Mouse (Mus musculus) heart, embryonic 10.5 days (tissue): ENCODE data around the gene Ldb1. TPM values are rescaled to one million over a fixed set of nuclear protein-coding genes. Genes with fewer than 3 reads are reported as not detected.

Experiments
- DNase-seq: peaks from one replicate; pipeline ENCODE4 v3.0.0-alpha.2; 2017; ENCODE audit warnings: low spot score
- H3K27ac ChIP-seq: fragments of 300-500 bp; sonication (generic); 2 replicates; pipeline ENCODE4 v1.5.1; 2016; ENCODE audit warnings: mild to moderate bottlenecking
- H3K27me3 ChIP-seq: fragments of 300-500 bp; sonication (generic); 2 replicates; pipeline ENCODE4 v1.6.1; 2016; ENCODE audit warnings: mild to moderate bottlenecking; ENCODE audit not compliant: poor library complexity, insufficient read depth, severe bottlenecking
- H3K36me3 ChIP-seq: fragments of 300-500 bp; sonication (generic); 2 replicates; pipeline ENCODE4 v1.6.1; 2016; ENCODE audit warnings: mild to moderate bottlenecking, moderate library complexity
- H3K4me1 ChIP-seq: fragments of 300-500 bp; sonication (generic); 2 replicates; pipeline ENCODE4 v1.6.1; 2016; ENCODE audit warnings: mild to moderate bottlenecking
- H3K4me3 ChIP-seq: fragments of 300-500 bp; sonication (generic); 2 replicates; pipeline ENCODE4 v1.5.1; 2016; ENCODE audit warnings: mild to moderate bottlenecking, moderate library complexity
- H3K9me3 ChIP-seq: fragments of 300-500 bp; sonication (generic); 2 replicates; pipeline ENCODE4 v1.6.1; 2016; ENCODE audit warnings: mild to moderate bottlenecking, moderate library complexity
- WGBS: fragments of 180-500 bp; shearing (Covaris S2); methylation state at CpG from one replicate; pipeline ENCODE4 v1.1.7; 2016; 5-methylcytosine and 5-hydroxymethylcytosine counted together
- polyA plus RNA-seq: library from polyadenylated mRNA; unstranded; fragments of >200 nt; fragmentation: Nextera tagmentation; extraction: Ambion mirVana; gene quantifications from 2 replicates; pipeline ENCODE4 v1.2.1, GENCODE M21; 2016

The Ldb1 gene
- polyA plus RNA-seq, 1 experiment from 2014 or later = 79.7 TPM

DNA sequence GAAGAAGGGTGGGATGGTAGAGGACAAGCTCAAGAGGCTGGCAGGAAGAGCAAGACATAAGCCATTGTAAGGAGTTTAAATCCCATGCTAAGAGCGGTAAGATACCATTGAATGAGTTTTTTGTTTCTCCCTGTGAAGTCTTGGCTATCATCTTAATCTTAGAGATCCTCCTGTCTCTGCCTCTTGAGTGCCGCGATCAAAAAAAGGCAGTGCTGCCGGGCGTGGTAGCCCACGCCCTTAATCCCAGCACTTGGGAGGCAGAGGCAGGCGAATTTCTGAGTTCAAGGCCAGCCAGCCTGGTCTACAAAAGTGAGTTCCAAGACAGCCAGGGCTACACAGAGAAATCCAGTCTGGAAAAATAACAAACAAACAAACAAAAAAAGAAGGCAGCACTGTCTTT, 13.5 kb upstream of the Ldb1 start:
- WGBS = 92% methylated on average over 7 of the region's 7 CpGs
- peak overlapping the region; percentile 88; the same call in 1 of the 2 replicates for H3K4me3 ChIP-seq
- no peaks in the 10 kb centered on the region for H3K27me3 ChIP-seq
- DNase-seq = no peak
- peaks cover 26% of the 10 kb centered on the region for H3K36me3 ChIP-seq
- no peaks in the 10 kb centered on the region for H3K9me3 ChIP-seq
- H3K4me1 ChIP-seq = peaks cover 23% of the 10 kb centered on the region
- no peak overlapping the region for H3K27ac ChIP-seq

GRCm38 (mm10) chr19:46056947-46057607, 12.1 kb upstream of the Ldb1 start:
- 0% methylated on average over 42 of the region's 42 CpGs for WGBS
- Histone ChIP-seq H3K4me1 (peaks cover 23% of the 10 kb centered on the region), H3K27me3 (no peaks in the 10 kb centered on the region), H3K36me3 (peaks cover 12% of the 10 kb centered on the region), H3K4me3 (peak overlapping the region; percentile 88), H3K9me3 (no peaks in the 10 kb centered on the region), H3K27ac (peak overlapping the region; percentile 96)
- DNase-seq = peak; percentile 95

- peak overlapping the region; percentile 88 for H3K4me3 ChIP-seq
- no peaks in the 10 kb centered on the region for H3K9me3 ChIP-seq
- H3K4me1 ChIP-seq = peaks cover 23% of the 10 kb centered on the region
- peak; percentile 98 for DNase-seq
- H3K27me3 ChIP-seq = no peaks in the 10 kb centered on the region
- H3K27ac ChIP-seq = peak overlapping the region; percentile 96
- WGBS = under 1% methylated on average over 52 of the region's 52 CpGs
- H3K36me3 ChIP-seq = peaks cover 6% of the 10 kb centered on the region
These were observed 11.5 kb upstream of the Ldb1 start for GRCm38 (mm10) chr19:46056388-46056946.

GRCm38 (mm10) chr19:46055752-46056387, 10.9 kb upstream of the Ldb1 start:
- no peaks in the 10 kb centered on the region for H3K9me3 ChIP-seq
- peaks cover 23% of the 10 kb centered on the region for H3K4me1 ChIP-seq
- 0 out of 2 replicates have a peak, but pooled peaks cover under 1% of the 10 kb centered on the region for H3K36me3 ChIP-seq
- H3K27ac ChIP-seq = peak overlapping the region; percentile 96
- H3K4me3 ChIP-seq = peak overlapping the region; percentile 88
- H3K27me3 ChIP-seq = no peaks in the 10 kb centered on the region
- DNase-seq = peak; percentile 87
- WGBS = 2% methylated on average over 11 of the region's 11 CpGs

- no peak overlapping the region for H3K4me3 ChIP-seq
These were observed 5.4 kb upstream of the Ldb1 start for GRCm38 (mm10) chr19:46050462-46050861.

GRCm38 (mm10) chr19:46049129-46049528, 4.1 kb upstream of the Ldb1 start:
- DNase-seq = no peak
- H3K4me1 ChIP-seq = peaks cover 25% of the 10 kb centered on the region
- H3K27me3 ChIP-seq = no peaks in the 10 kb centered on the region
- no peaks in the 10 kb centered on the region for H3K9me3 ChIP-seq
- H3K27ac ChIP-seq = no peak overlapping the region
- no peak overlapping the region for H3K4me3 ChIP-seq
- H3K36me3 ChIP-seq = no peaks in the 10 kb centered on the region
- WGBS = 69% methylated on average over 4 of the region's 4 CpGs

More at GRCm38 (mm10) chr19:46050462-46050861, 5.4 kb upstream of the Ldb1 start:
- Histone ChIP-seq H3K27ac (no peak overlapping the region), H3K4me1 (peaks cover 21% of the 10 kb centered on the region), H3K36me3 (no peaks in the 10 kb centered on the region), H3K27me3 (no peaks in the 10 kb centered on the region), H3K9me3 (no peaks in the 10 kb centered on the region)
- WGBS = 65% methylated on average over 2 of the region's 2 CpGs
- no peak for DNase-seq

DNA sequence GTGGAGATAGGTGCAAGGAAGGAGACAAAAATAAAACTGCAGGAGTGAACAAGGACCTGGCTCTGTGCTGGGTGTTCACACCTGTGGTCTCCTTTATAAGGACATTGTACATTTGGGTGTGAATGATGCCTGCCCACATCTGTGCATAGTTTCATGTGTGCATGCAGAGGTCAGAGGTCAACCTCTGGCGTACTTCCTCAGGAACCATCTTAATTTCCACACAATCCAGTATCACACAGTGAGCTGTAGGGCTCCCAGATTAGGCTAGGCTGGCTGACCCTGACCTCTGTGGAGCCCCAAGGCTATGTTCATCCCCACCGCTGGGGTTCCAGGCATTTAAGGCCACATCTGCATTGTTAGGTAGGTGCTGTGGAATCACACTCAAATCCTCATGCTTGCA, 2.4 kb upstream of the Ldb1 start:
- H3K27ac ChIP-seq = no peak overlapping the region
- no peaks in the 10 kb centered on the region for H3K9me3 ChIP-seq
- no peak overlapping the region for H3K4me3 ChIP-seq
- H3K27me3 ChIP-seq = no peaks in the 10 kb centered on the region
- peaks cover 42% of the 10 kb centered on the region for H3K4me1 ChIP-seq
- no peak for DNase-seq
- 61% methylated on average over 2 of the region's 2 CpGs for WGBS
- H3K36me3 ChIP-seq = no peaks in the 10 kb centered on the region

- Histone ChIP-seq H3K27me3 (no peaks in the 10 kb centered on the region), H3K27ac (peak overlapping the region; percentile 98), H3K9me3 (no peaks in the 10 kb centered on the region), H3K36me3 (no peaks in the 10 kb centered on the region), H3K4me1 (peaks cover 50% of the 10 kb centered on the region), H3K4me3 (peak overlapping the region; percentile 93; the same call in 1 of the 2 replicates)
- 2% methylated on average over 10 of the region's 10 CpGs for WGBS
- no peak for DNase-seq
These were observed 1.6 kb upstream of the Ldb1 start for GRCm38 (mm10) chr19:46046621-46047025.

- 0% methylated on average over 7 of the region's 7 CpGs for whole genome bisulfite sequencing
- no peaks in the 10 kb centered on the region for H3K27me3 ChIP-seq
These were observed 790 bp upstream of the Ldb1 start for GRCm38 (mm10) chr19:46045696-46046311.

DNA sequence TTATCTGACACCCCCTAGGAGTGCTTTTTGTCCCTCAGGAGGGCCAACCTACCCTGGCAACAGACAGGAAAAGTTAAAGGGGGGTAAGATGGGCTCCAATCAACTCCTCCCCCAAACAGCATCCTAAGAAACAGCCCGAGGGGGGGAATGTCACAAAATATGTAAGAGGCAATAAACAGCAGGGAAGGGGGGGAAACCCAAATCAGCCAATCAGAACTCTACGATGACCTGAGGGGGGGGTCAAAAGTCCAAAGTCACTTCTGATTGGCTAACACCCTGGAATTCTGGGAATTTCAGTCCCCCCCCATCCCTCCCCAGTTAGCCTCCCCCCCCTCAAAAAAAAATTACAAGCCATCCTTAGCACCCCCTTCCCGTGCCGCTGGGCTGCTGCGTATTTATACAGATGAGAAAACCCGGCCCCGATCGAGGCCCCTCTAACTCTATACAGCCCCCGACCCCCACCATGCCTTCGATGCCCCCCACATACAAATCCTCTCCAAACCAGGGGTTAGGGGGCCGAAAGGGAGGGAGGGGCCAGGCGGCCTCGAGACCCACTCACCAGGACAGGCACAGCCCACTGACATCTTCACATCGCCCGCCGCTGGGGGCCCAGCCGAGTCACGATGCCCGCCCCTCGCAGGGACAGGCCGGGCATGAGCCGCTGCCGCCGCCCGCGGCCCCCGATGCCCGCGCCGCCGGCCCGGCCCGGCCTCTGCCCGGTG, 582 bp downstream of the Ldb1 start, which contains the start of gene Pprc1:
Pprc1 (plus strand) TSS at position 616 of the 722 bp plus-strand sequence.
- DNase-seq = no peak
- Histone ChIP-seq H3K4me3 (peak within 1 kb of the TSS; percentile 93), H3K27me3 (no peaks in the 10 kb centered on the region), H3K36me3 (no peaks in the 10 kb centered on the region), H3K9me3 (no peaks in the 10 kb centered on the region), H3K27ac (peak within 1 kb of the TSS; percentile 98), H3K4me1 (peaks cover 67% of the 10 kb centered on the region)
- 1% methylated on average over 33 of the region's 34 CpGs for WGBS

More at GRCm38 (mm10) chr19:46045696-46046311, 790 bp upstream of the Ldb1 start:
- Histone ChIP-seq H3K4me1 (peaks cover 58% of the 10 kb centered on the region), H3K9me3 (no peaks in the 10 kb centered on the region), H3K4me3 (peak overlapping the region; percentile 93), H3K36me3 (no peaks in the 10 kb centered on the region), H3K27ac (peak overlapping the region; percentile 98)
- DNase-seq = no peak

DNA sequence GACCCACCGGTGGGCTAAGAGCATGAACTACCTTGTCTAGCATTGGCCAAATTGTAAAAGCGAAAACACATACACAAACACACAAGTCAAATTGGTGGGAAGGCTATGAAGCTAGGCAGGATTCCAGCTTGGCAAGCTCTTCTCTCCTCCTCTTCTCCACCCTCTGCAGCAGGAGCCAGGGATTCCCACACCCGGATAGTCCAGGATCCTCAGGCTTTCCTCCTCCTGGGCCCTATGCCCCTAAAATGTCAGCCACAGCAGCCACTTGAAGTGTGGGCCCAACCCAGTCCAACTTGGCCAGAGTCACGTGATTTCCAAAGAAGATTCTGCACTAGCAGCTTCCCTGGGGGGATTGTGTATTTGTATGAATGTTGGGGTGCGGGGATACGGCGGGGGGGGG, 1.6 kb downstream of the Ldb1 start:
- Histone ChIP-seq H3K4me1 (peaks cover 73% of the 10 kb centered on the region), H3K27me3 (no peaks in the 10 kb centered on the region), H3K36me3 (no peaks in the 10 kb centered on the region), H3K4me3 (peak overlapping the region; percentile 93), H3K27ac (peak overlapping the region; percentile 98), H3K9me3 (no peaks in the 10 kb centered on the region)
- WGBS = 66% methylated on average over 7 of the region's 7 CpGs
- no peak for DNase-seq

DNA sequence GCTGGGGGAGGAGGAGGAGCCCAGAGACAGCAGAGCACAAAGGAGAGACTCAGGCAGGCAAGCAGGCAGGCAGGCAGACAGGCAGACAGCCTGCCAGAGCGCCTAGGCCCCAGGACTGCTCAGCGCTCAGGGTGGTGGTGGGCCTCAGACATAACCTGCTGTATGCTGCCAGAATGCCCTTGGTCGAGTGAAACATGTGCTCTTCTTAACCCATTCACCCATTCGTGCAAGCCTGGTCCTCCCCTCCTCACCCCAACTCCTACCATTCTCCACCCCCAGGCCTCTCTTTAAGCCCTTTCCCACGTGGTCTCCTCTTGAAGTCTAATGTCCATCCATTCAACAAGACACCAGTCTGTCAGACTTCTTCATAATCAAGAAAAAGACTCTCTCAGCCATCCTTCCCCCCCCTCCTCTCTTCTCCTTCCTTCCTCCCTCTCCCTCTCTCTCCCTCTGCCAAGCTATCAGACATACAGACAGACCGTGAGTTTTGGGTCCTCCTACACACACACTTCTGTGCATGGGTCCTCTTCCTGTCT, 2.5 kb downstream of the Ldb1 start:
- Histone ChIP-seq H3K4me3 (peak overlapping the region; percentile 93), H3K36me3 (no peaks in the 10 kb centered on the region), H3K27me3 (no peaks in the 10 kb centered on the region), H3K9me3 (no peaks in the 10 kb centered on the region), H3K27ac (peak overlapping the region; percentile 98), H3K4me1 (peaks cover 81% of the 10 kb centered on the region)
- no peak for DNase-seq
- 8% methylated on average over 6 of the region's 6 CpGs for WGBS
